Comparison of ENCODE assay signal across 23 mouse cellular contexts in the genomic region with DNA sequence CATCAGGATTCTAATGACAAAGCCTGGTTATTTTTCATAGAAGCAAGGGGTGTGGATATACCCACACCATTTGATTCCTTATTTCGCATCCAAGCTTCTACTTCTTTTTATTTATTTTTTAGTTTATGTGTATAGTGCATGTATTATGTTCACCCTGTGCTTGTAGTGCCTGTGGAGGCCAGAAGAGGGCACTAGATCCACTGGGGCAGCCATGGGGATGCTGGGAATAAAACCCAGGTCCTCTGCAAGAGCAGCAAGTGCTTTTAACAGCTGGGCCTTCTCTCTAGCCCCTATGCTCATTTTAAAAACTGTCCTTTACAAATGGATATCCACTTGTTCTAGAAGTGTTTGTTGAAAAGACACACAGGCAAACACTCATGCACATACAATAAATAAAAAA. TPM values are rescaled to one million over a fixed set of nuclear protein-coding genes. Genes with fewer than 3 reads are reported as not detected.
DNase-seq lines count a peak whose midpoint lies in the region; ATAC-seq and TF ChIP-seq lines count a peak whose summit lies in the region.
"Had no signal": no experiment of that assay in that cellular context is flagged by ENCODE, and none has a peak within 500 bp of the region (broad histone marks: within the 10 kb centered on the region; RNA-seq: fewer than 3 reads in every experiment).

No protein-coding gene starts in this region.

- H3K9me3 ChIP-seq in midbrain, postnatal 0 days (ENCODE audit: low read length): no peaks in the 10 kb centered on the region
- no peaks in the 10 kb centered on the region for H3K9me3 ChIP-seq in midbrain, embryonic 16.5 days (replicated peaks; ENCODE audit: control insufficient read depth, low read length, poor library complexity, severe bottlenecking)
- H3K9me3 ChIP-seq: forebrain, embryonic 12.5 days; heart, embryonic 15.5 days had no signal

- no peak overlapping the region for H3K4me3 ChIP-seq in gastrocnemius, adult 2 months
- H3K4me3 ChIP-seq in layer of hippocampus, adult 2 months: no peak overlapping the region
- H3K4me3 ChIP-seq in midbrain, postnatal 0 days (ENCODE audit: low read depth, low read length): no peak overlapping the region
- H3K4me3 ChIP-seq in midbrain, embryonic 16.5 days (ENCODE audit: low read depth, low read length): no peak overlapping the region
- H3K4me3 ChIP-seq: embryonic facial prominence, embryonic 13.5 days; forebrain, embryonic 12.5 days; heart, embryonic 15.5 days; hindbrain, embryonic 10.5 days had no signal

- no peak overlapping the region for H3K27ac ChIP-seq in gastrocnemius, adult 2 months
- no peak overlapping the region for H3K27ac ChIP-seq in layer of hippocampus, adult 2 months
- H3K27ac ChIP-seq in midbrain, postnatal 0 days (ENCODE audit: low read depth, low read length): no peak overlapping the region
- no peak overlapping the region for H3K27ac ChIP-seq in midbrain, embryonic 16.5 days (ENCODE audit: low read length)
- H3K27ac ChIP-seq: embryonic facial prominence, embryonic 13.5 days; forebrain, embryonic 12.5 days; heart, embryonic 15.5 days; hindbrain, embryonic 10.5 days; hindbrain, embryonic 14.5 days had no signal

- ATAC-seq in midbrain, postnatal 0 days (ENCODE audit: low FRiP score): no peak
- ATAC-seq in midbrain, embryonic 16.5 days: no peak
- ATAC-seq: CD4-positive, CD25-positive, alpha-beta regulatory T cell, adult 4 months; forebrain, embryonic 16.5 days had no signal

- no peaks in the 10 kb centered on the region for H3K4me1 ChIP-seq in midbrain, postnatal 0 days (ENCODE audit: insufficient read depth, low read length)
- H3K4me1 ChIP-seq in midbrain, embryonic 16.5 days (ENCODE audit: control insufficient read depth, insufficient read depth, low read length): no peaks in the 10 kb centered on the region
- H3K4me1 ChIP-seq: embryonic facial prominence, embryonic 13.5 days; forebrain, embryonic 12.5 days; heart, embryonic 15.5 days had no signal

- H3K9ac ChIP-seq in midbrain, postnatal 0 days (replicated peaks; ENCODE audit: low read length, poor library complexity, severe bottlenecking): no peak overlapping the region
- no peak overlapping the region for H3K9ac ChIP-seq in midbrain, embryonic 16.5 days (ENCODE audit: low read depth, low read length)
- H3K9ac ChIP-seq: embryonic facial prominence, embryonic 13.5 days; forebrain, embryonic 12.5 days; heart, embryonic 15.5 days; hindbrain, embryonic 14.5 days had no signal

- WGBS in midbrain, postnatal 0 days: 94% methylated on average over 1 of the region's 1 CpGs
- 88% methylated on average over 1 of the region's 1 CpGs for WGBS in midbrain, embryonic 16.5 days

- H3K4me2 ChIP-seq in midbrain, postnatal 0 days (ENCODE audit: low read depth, low read length, poor library complexity, severe bottlenecking): no peak overlapping the region
- no peak overlapping the region for H3K4me2 ChIP-seq in midbrain, embryonic 16.5 days (ENCODE audit: low read length)
- H3K4me2 ChIP-seq: embryonic facial prominence, embryonic 13.5 days; forebrain, embryonic 12.5 days; heart, embryonic 11.5 days; heart, embryonic 15.5 days; hindbrain, embryonic 14.5 days had no signal

- no peaks in the 10 kb centered on the region; the same call in 1 of the 2 replicates for H3K27me3 ChIP-seq in midbrain, postnatal 0 days (ENCODE audit: insufficient read depth, low read length)
- H3K27me3 ChIP-seq in midbrain, embryonic 16.5 days (ENCODE audit: control insufficient read depth, insufficient read depth, low read depth, low read length): no peaks in the 10 kb centered on the region
- H3K27me3 ChIP-seq: forebrain, embryonic 12.5 days; heart, embryonic 15.5 days had no signal

- peak; percentile 11; the same call in 1 of the 2 replicates for TF ChIP-seq CTCF in gastrocnemius, adult 2 months (IDR thresholded peaks at IDR 0.05)
- TF ChIP-seq CTCF in layer of hippocampus, adult 2 months (conservative IDR thresholded peaks at IDR 0.05): peak; percentile 39
- TF ChIP-seq CTCF in midbrain, postnatal 0 days (IDR thresholded peaks at IDR 0.05): peak; percentile 24; the same call in 1 of the 2 replicates

- DNase-seq in gastrocnemius, adult 2 months: no peak
- DNase-seq in gastrocnemius, postnatal 10 days: no peak
- no peak for DNase-seq in layer of hippocampus, adult 2 months (ENCODE audit: low spot score in 2 of 2)
- no peak for DNase-seq in layer of hippocampus, adult 8-10 months (ENCODE audit: low spot score in 2 of 2)
- no peak for DNase-seq in midbrain, postnatal 0 days (ENCODE audit: low spot score)
- no peak for DNase-seq in layer of hippocampus, adult 11-12 months (ENCODE audit: low spot score)
- DNase-seq: adrenal gland, adult 2 months; adrenal gland, postnatal 25 days; B cell, adult 2 months; cerebellum, adult 18-20 months; cerebellum, adult 9-11 months; cerebellum, postnatal 36 days; gastrocnemius, postnatal 25 days; heart, postnatal 14 days had no signal

- intact Hi-C loops in gastrocnemius, adult 2 months (cut with DNase I): no loop called here

- H3K36me3 ChIP-seq in midbrain, postnatal 0 days (ENCODE audit: insufficient read depth, low read length): no peaks in the 10 kb centered on the region
- no peaks in the 10 kb centered on the region for H3K36me3 ChIP-seq in midbrain, embryonic 16.5 days (ENCODE audit: control insufficient read depth, insufficient read depth, low read length)
- H3K36me3 ChIP-seq: embryonic facial prominence, embryonic 13.5 days; forebrain, embryonic 12.5 days; hindbrain, embryonic 10.5 days had no signal

RNA-seq across cellular contexts. Expression of gene Flt1, which starts 33.2 kb away (rescaled TPM):
- 10 to 100 TPM; 32.7 to 42.2 TPM for total RNA-seq in gastrocnemius, adult 2 months (2021)
- 10 to 100 TPM; 14.7 to 17.8 TPM for total RNA-seq in gastrocnemius, postnatal 10 days (2021)
- total RNA-seq in layer of hippocampus, adult 2 months (2021): 10 to 100 TPM; 31.7 to 34.7 TPM
- total RNA-seq in layer of hippocampus, adult 8-10 months (2022): 10 to 100 TPM; 31.9 to 39.7 (median 36.0) TPM
- 15.2 and 16.8 TPM in 2 replicates for total RNA-seq in midbrain, postnatal 0 days (2014; rRNA removed)
- polyA plus RNA-seq in midbrain, postnatal 0 days (2015; fragmentation: Nextera tagmentation; extraction: Ambion mirVana): 9.0 and 9.7 TPM in 2 replicates
- polyA plus RNA-seq in midbrain, embryonic 16.5 days (2015; fragmentation: Nextera tagmentation; extraction: Ambion mirVana): 13.6 and 14.0 TPM in 2 replicates
